Mouse (Mus musculus) cortical plate, adult 2 months (tissue): ENCODE measurements around the gene Kdm4c. TPM values are rescaled to one million over a fixed set of nuclear protein-coding genes. Genes with fewer than 3 reads are reported as not detected.
"Not testable (repeated sequence)": the region's sequence is repeated elsewhere in the genome, so short reads cannot be mapped to it uniquely, and the experiment has no call there.

Experiments
- H3K27ac ChIP-seq: fragments of 200-500 bp; 2 replicates; pipeline ENCODE4 v1.5.1; 2012; ENCODE audit warnings: low read length, control low read depth, inconsistent platforms; ENCODE audit not compliant: insufficient read depth
- H3K4me1 ChIP-seq: fragments of 200-500 bp; 2 replicates; pipeline ENCODE4 v1.6.1; 2011; ENCODE audit warnings: low read length; ENCODE audit not compliant: control insufficient read depth, insufficient read depth
- H3K4me3 ChIP-seq: fragments of 200-500 bp; 2 replicates; pipeline ENCODE4 v1.5.1; 2011; ENCODE audit warnings: mild to moderate bottlenecking, low read length, control low read depth; ENCODE audit not compliant: insufficient read depth
- CTCF ChIP-seq: fragments of 200-500 bp; IDR thresholded peaks from 2 replicates; pipeline ENCODE4 v1.5.1; 2011; ENCODE audit warnings: mild to moderate bottlenecking, control low read depth, low read length; ENCODE audit not compliant: insufficient read depth; ENCODE audit errors: extremely low read depth
- POLR2A ChIP-seq: fragments of 200-500 bp; IDR thresholded peaks from 2 replicates; pipeline ENCODE4 v1.6.1; 2011; ENCODE audit warnings: mild to moderate bottlenecking, low read length, control low read depth; ENCODE audit not compliant: insufficient read depth; ENCODE audit errors: extremely low read depth
- polyA plus RNA-seq: library from polyadenylated mRNA; depleted of rRNA; stranded (reverse); fragments of >200 nt; gene quantifications from 2 replicates; pipeline ENCODE4 v1.2.3, GENCODE M21; 2012; rRNA removed

Gene Kdm4c
- 12.2 and 12.8 TPM in 2 replicates for polyA plus RNA-seq

GRCm38 (mm10) chr4:74242176-74242575, at the start of gene Kdm4c:
TSS of gene Kdm4c (plus strand) at chr4:74242497.
- no peak for TF ChIP-seq POLR2A
- no peak for TF ChIP-seq CTCF
- Histone ChIP-seq H3K4me1 (no peaks in the 10 kb centered on the region), H3K4me3 (no peak within 1 kb of the TSS), H3K27ac (no peak within 1 kb of the TSS)

- Histone ChIP-seq H3K27ac (no peak overlapping the region), H3K4me1 (no peaks in the 10 kb centered on the region), H3K4me3 (no peak overlapping the region)
- TF ChIP-seq CTCF: no peak
- no peak for TF ChIP-seq POLR2A
Measured at GRCm38 (mm10) chr4:74201281-74201811, 41.0 kb upstream of the Kdm4c start.

- not testable (repeated sequence) for H3K4me1 ChIP-seq, H3K27ac ChIP-seq, H3K4me3 ChIP-seq
Measured at GRCm38 (mm10) chr4:74221780-74222179, 20.5 kb upstream of the Kdm4c start.

GRCm38 (mm10) chr4:74222360-74222759, 19.9 kb upstream of the Kdm4c start:
- Histone ChIP-seq H3K27ac (no peak overlapping the region), H3K4me1 (no peaks in the 10 kb centered on the region), H3K4me3 (no peak overlapping the region)
- peak; percentile 37; the same call in 1 of the 2 replicates for TF ChIP-seq CTCF
- no peak for TF ChIP-seq POLR2A

- Histone ChIP-seq H3K27ac (no peak overlapping the region), H3K4me1 (no peaks in the 10 kb centered on the region), H3K4me3 (no peak overlapping the region)
- TF ChIP-seq POLR2A (no peak), CTCF (no peak)
Measured at GRCm38 (mm10) chr4:74224210-74224609, 18.1 kb upstream of the Kdm4c start.

GRCm38 (mm10) chr4:74230994-74231393, 11.3 kb upstream of the Kdm4c start:
- Histone ChIP-seq H3K4me1 (no peaks in the 10 kb centered on the region), H3K4me3 (no peak overlapping the region), H3K27ac (no peak overlapping the region)
- TF ChIP-seq CTCF (0 out of 2 replicates have a peak, but pooled peaks have one; percentile 13), POLR2A (no peak)

- no peaks in the 10 kb centered on the region for H3K4me1 ChIP-seq
- no peak overlapping the region for H3K4me3 ChIP-seq
- peak; percentile 77 for TF ChIP-seq CTCF
- TF ChIP-seq POLR2A: no peak
- no peak overlapping the region for H3K27ac ChIP-seq
Measured at GRCm38 (mm10) chr4:74231405-74231804, 10.9 kb upstream of the Kdm4c start.

GRCm38 (mm10) chr4:74233534-74233933, 8.8 kb upstream of the Kdm4c start:
- no peak overlapping the region for H3K4me3 ChIP-seq

GRCm38 (mm10) chr4:74251348-74252244, 9.3 kb downstream of the Kdm4c start:
- H3K4me1 ChIP-seq: peaks cover 2% of the 10 kb centered on the region
- peak overlapping the region; percentile 58 for H3K27ac ChIP-seq
- TF ChIP-seq POLR2A: peak; percentile 99
- TF ChIP-seq CTCF: no peak
- peak overlapping the region; percentile 68 for H3K4me3 ChIP-seq

More at GRCm38 (mm10) chr4:74233534-74233933, 8.8 kb upstream of the Kdm4c start:
- TF ChIP-seq CTCF: no peak
- no peak for TF ChIP-seq POLR2A
- H3K27ac ChIP-seq: no peak overlapping the region
- H3K4me1 ChIP-seq: no peaks in the 10 kb centered on the region
